ENCODE assay signal across 8 mouse cellular contexts in genomic region chr9:102689940-102690642, GRCm38 (mm10). TPM values are rescaled to one million over a fixed set of nuclear protein-coding genes. Genes with fewer than 3 reads are reported as not detected.
DNase-seq lines count a peak whose midpoint lies in the region; ATAC-seq and TF ChIP-seq lines count a peak whose summit lies in the region.

No protein-coding gene starts in this region.

- H3K79me2 ChIP-seq in liver, adult 2 months (ENCODE audit: control insufficient read depth, insufficient read depth, low read length) = no peaks in the 10 kb centered on the region

- H3K27me3 ChIP-seq in kidney, postnatal 0 days (ENCODE audit: insufficient read depth, low read length) = no peaks in the 10 kb centered on the region
- H3K27me3 ChIP-seq in liver, adult 2 months (ENCODE audit: control insufficient read depth, insufficient read depth, low read length) = peaks cover 6% of the 10 kb centered on the region; the same call in 1 of the 2 replicates
- H3K27me3 ChIP-seq in neural tube, embryonic 11.5 days (ENCODE audit: control insufficient read depth, insufficient read depth, low read length) = no peaks in the 10 kb centered on the region

- ATAC-seq in kidney, postnatal 0 days (replicated peaks; ENCODE audit: low FRiP score, low read depth) = peak; percentile 47; the same call in 1 of the 2 replicates
- ATAC-seq in neural tube, embryonic 11.5 days (ENCODE audit: insufficient read depth, low FRiP score, low TSS enrichment) = peak; percentile 92

- TF ChIP-seq POLR2A in liver, adult 2 months (IDR thresholded peaks at IDR 0.05; ENCODE audit: extremely low read depth, insufficient read depth, low read length) = no peak

- no peak overlapping the region for H3K27ac ChIP-seq in kidney, postnatal 0 days
- no peak overlapping the region for H3K27ac ChIP-seq in liver, adult 2 months (replicated peaks; ENCODE audit: insufficient read depth, low read depth, low read length)
- peak overlapping the region; percentile 94 for H3K27ac ChIP-seq in neural tube, embryonic 11.5 days (ENCODE audit: low read depth, low read length)

- H3K36me3 ChIP-seq in kidney, postnatal 0 days (ENCODE audit: insufficient read depth, low read length) = no peaks in the 10 kb centered on the region
- H3K36me3 ChIP-seq in liver, adult 2 months (ENCODE audit: control insufficient read depth, insufficient read depth, low read length) = no peaks in the 10 kb centered on the region
- H3K36me3 ChIP-seq in neural tube, embryonic 11.5 days (ENCODE audit: control insufficient read depth, insufficient read depth, low read length) = no peaks in the 10 kb centered on the region

- DNase-seq in heart, adult 18-20 months = peak; percentile 21 to 60
- DNase-seq in heart, adult 8-10 months (ENCODE audit: low spot score) = no peak
- DNase-seq in cerebellum, postnatal 4 days (ENCODE audit: low spot score in 2 of 2) = peak; percentile 49 to 83
- peak; percentile 35 for DNase-seq in gastrocnemius, postnatal 25 days
- DNase-seq in kidney, postnatal 0 days (ENCODE audit: low spot score) = no peak
- DNase-seq in liver, adult 2 months (ENCODE audit: extremely low read depth, low read depth, low spot score) = no peak
- DNase-seq in neural tube, embryonic 11.5 days (ENCODE audit: low spot score) = peak; percentile 86
- DNase-seq in B cell, adult 2 months = no peak

- peak overlapping the region; percentile 60 for H3K9ac ChIP-seq in kidney, postnatal 0 days (ENCODE audit: low read depth, low read length)
- H3K9ac ChIP-seq in liver, adult 2 months (ENCODE audit: low read depth, low read length) = peak overlapping the region; percentile 57
- peak overlapping the region; percentile 65 for H3K9ac ChIP-seq in neural tube, embryonic 11.5 days (ENCODE audit: low read length)

- no peaks in the 10 kb centered on the region for H3K9me3 ChIP-seq in kidney, postnatal 0 days (replicated peaks; ENCODE audit: low read length)
- H3K9me3 ChIP-seq in neural tube, embryonic 11.5 days (ENCODE audit: control insufficient read depth, low read length) = no peaks in the 10 kb centered on the region

- WGBS in kidney, postnatal 0 days = under 1% methylated on average over 43 of the region's 44 CpGs
- 1% methylated on average over 43 of the region's 44 CpGs for WGBS in liver, adult 2 months
- WGBS in neural tube, embryonic 11.5 days = under 1% methylated on average over 44 of the region's 44 CpGs

- peak overlapping the region; percentile 100 for H3K4me2 ChIP-seq in kidney, postnatal 0 days (ENCODE audit: low read length)
- peak overlapping the region; percentile 74 for H3K4me2 ChIP-seq in neural tube, embryonic 11.5 days (ENCODE audit: low read depth)

- no peak for TF ChIP-seq CTCF in kidney, postnatal 0 days (IDR thresholded peaks at IDR 0.05; ENCODE audit: low read depth)
- TF ChIP-seq CTCF in liver, adult 2 months (IDR thresholded peaks at IDR 0.05; ENCODE audit: low read depth, low read length) = no peak

- H3K4me3 ChIP-seq in kidney, postnatal 0 days (replicated peaks; ENCODE audit: low read depth, low read length) = peak overlapping the region; percentile 55
- peak overlapping the region; percentile 36 for H3K4me3 ChIP-seq in liver, adult 2 months (ENCODE audit: insufficient read depth, low read depth, low read length)
- peak overlapping the region; percentile 40 for H3K4me3 ChIP-seq in neural tube, embryonic 11.5 days (ENCODE audit: low read depth, low read length)

- H3K4me1 ChIP-seq in kidney, postnatal 0 days (replicated peaks; ENCODE audit: insufficient read depth, low read length) = 0 out of 2 replicates have a peak, but pooled peaks cover 3% of the 10 kb centered on the region
- no peaks in the 10 kb centered on the region for H3K4me1 ChIP-seq in liver, adult 2 months (ENCODE audit: control insufficient read depth, insufficient read depth, low read length)
- H3K4me1 ChIP-seq in neural tube, embryonic 11.5 days (ENCODE audit: control insufficient read depth, insufficient read depth, low read length) = peaks cover 24% of the 10 kb centered on the region

RNA-seq across cellular contexts. Expression of gene Amotl2, which starts 26.4 kb away (rescaled TPM):
- 10 to 100 TPM; 57.4 to 60.8 TPM for total RNA-seq in heart, adult 18-20 months (2021)
- 10 to 100 TPM; 56.7 to 80.1 (median 58.6) TPM for total RNA-seq in heart, adult 8-10 months (2022)
- total RNA-seq in gastrocnemius, postnatal 25 days (2021) = 10 to 100 TPM; 13.6 to 20.3 TPM
- 40.8 and 44.3 TPM in 2 replicates for polyA plus RNA-seq in kidney, postnatal 0 days (2015; fragmentation: Nextera tagmentation; extraction: Ambion mirVana)
- 19.9 and 21.5 TPM in 2 replicates for total RNA-seq in liver, adult 2 months (2014; rRNA removed)
- 9.2 and 14.0 TPM in 2 replicates for polyA plus RNA-seq in liver, adult 2 months (2012; rRNA removed)
- 70.6 and 76.7 TPM in 2 replicates for polyA plus RNA-seq in neural tube, embryonic 11.5 days (2014; fragmentation: Nextera tagmentation; extraction: Ambion mirVana)

Comparison
In these comparisons a context has a peak if more than half of its experiments do, and no peak if none do; other contexts are left out.
1. DNase-seq: peak in heart, adult 18-20 months (2 of 2), cerebellum, postnatal 4 days (2 of 2), gastrocnemius, postnatal 25 days (single experiment) and neural tube, embryonic 11.5 days (single experiment); none in heart, adult 8-10 months (single experiment), kidney, postnatal 0 days (single experiment), liver, adult 2 months (single experiment) and B cell, adult 2 months (0 of 2).
2. Peak in every context shown above with its lines, with median percentiles within 50 percentile points of each other: H3K4me3 ChIP-seq and H3K9ac ChIP-seq.